Mouse (Mus musculus) heart, adult 9 months (tissue): ENCODE results near the gene Prss57.

Source experiments
- DNase-seq, 2 experiments: peaks; one replicate each; pipeline ENCODE4 v3.0.0; 2022; ENCODE audit warnings: low spot score in 2 of 2

The Prss57 gene

GRCm38 (mm10) chr10:79756660-79757059 lies 34.1 kb downstream of the Prss57 start:
- DNase-seq = no peak

- no peak for DNase-seq
These were observed 34.9 kb downstream of the Prss57 start for GRCm38 (mm10) chr10:79755854-79756253.

- no peak for DNase-seq
These were observed 35.8 kb downstream of the Prss57 start, which contains the start of gene Fgf22 for GRCm38 (mm10) chr10:79754856-79755516. Fgf22 (plus strand) TSS chr10:79755076.

GRCm38 (mm10) chr10:79748496-79748895 lies 42.3 kb downstream of the Prss57 start:
- DNase-seq = no peak

GRCm38 (mm10) chr10:79746774-79747151 lies 44.0 kb downstream of the Prss57 start:
- DNase-seq = no peak

GRCm38 (mm10) chr10:79745898-79746773 lies 44.6 kb downstream of the Prss57 start, which contains the start of gene Polrmt:
Polrmt (minus strand) TSS chr10:79746581.
- peak; percentile 97 to 98 for DNase-seq

- DNase-seq = no peak
These were observed 45.4 kb downstream of the Prss57 start for GRCm38 (mm10) chr10:79745411-79745810.

GRCm38 (mm10) chr10:79743650-79744365 lies 47.0 kb downstream of the Prss57 start:
- DNase-seq = no peak

- no peak for DNase-seq
These were observed 47.6 kb downstream of the Prss57 start for GRCm38 (mm10) chr10:79743161-79743560.

GRCm38 (mm10) chr10:79740863-79741262 lies 49.9 kb downstream of the Prss57 start:
- DNase-seq = no peak

- no peak for DNase-seq
These were observed 51.5 kb downstream of the Prss57 start for GRCm38 (mm10) chr10:79739234-79739633.

- DNase-seq = no peak
These were observed 52.5 kb downstream of the Prss57 start for GRCm38 (mm10) chr10:79738259-79738658.

- no peak for DNase-seq
These were observed 54.1 kb downstream of the Prss57 start for GRCm38 (mm10) chr10:79736706-79737105.

- DNase-seq = no peak
These were observed 55.4 kb downstream of the Prss57 start for GRCm38 (mm10) chr10:79735361-79735760.

- no peak for DNase-seq
These were observed 56.9 kb downstream of the Prss57 start for GRCm38 (mm10) chr10:79733847-79734246.

GRCm38 (mm10) chr10:79732500-79732899 lies 58.3 kb downstream of the Prss57 start:
- no peak for DNase-seq
